Mouse (Mus musculus) midbrain, embryonic 16.5 days (tissue): ENCODE data around the gene Pacs1. TPM values are rescaled to one million over a fixed set of nuclear protein-coding genes. Genes with fewer than 3 reads are reported as not detected.

ENCODE experiments used
- ATAC-seq: fragments of 200-750 bp; cut with Nextera tagmentation; 2 replicates; pipeline ENCODE4 v1.8.0; 2017; ENCODE audit warnings: moderate TSS enrichment
- H3K27ac ChIP-seq: fragments of 300-500 bp; sonication (generic); 2 replicates; pipeline ENCODE4 v1.5.1; 2014; ENCODE audit warnings: mild to moderate bottlenecking, low read length, mixed read lengths
- H3K27me3 ChIP-seq: fragments of 300-500 bp; sonication (generic); 2 replicates; pipeline ENCODE4 v1.6.1; 2014; ENCODE audit warnings: low read depth, low read length, mixed read lengths; ENCODE audit not compliant: control insufficient read depth, insufficient read depth
- H3K36me3 ChIP-seq: fragments of 300-500 bp; sonication (generic); 2 replicates; pipeline ENCODE4 v1.6.1; 2014; ENCODE audit warnings: mild to moderate bottlenecking, low read length, moderate library complexity, mixed read lengths; ENCODE audit not compliant: control insufficient read depth, insufficient read depth
- H3K4me1 ChIP-seq: fragments of 300-500 bp; sonication (generic); 2 replicates; pipeline ENCODE4 v1.6.1; 2014; ENCODE audit warnings: mild to moderate bottlenecking, low read length, mixed read lengths; ENCODE audit not compliant: control insufficient read depth, insufficient read depth
- H3K4me2 ChIP-seq: fragments of 300-500 bp; sonication (generic); 2 replicates; pipeline ENCODE4 v1.6.1; 2014; ENCODE audit warnings: mild to moderate bottlenecking, low read length, mixed read lengths
- H3K4me3 ChIP-seq: fragments of 300-500 bp; sonication (generic); 2 replicates; pipeline ENCODE4 v1.5.1; 2014; ENCODE audit warnings: low read depth, mild to moderate bottlenecking, low read length, moderate library complexity, mixed read lengths
- H3K9ac ChIP-seq: fragments of 300-500 bp; sonication (generic); 2 replicates; pipeline ENCODE4 v1.6.1; 2014; ENCODE audit warnings: low read depth, low read length, mixed read lengths
- H3K9me3 ChIP-seq: fragments of 300-500 bp; sonication (generic); replicated peaks from 2 replicates; pipeline ENCODE4 v1.6.1; 2014; ENCODE audit warnings: mild to moderate bottlenecking, low read length, mixed read lengths; ENCODE audit not compliant: control insufficient read depth, poor library complexity, severe bottlenecking
- WGBS: fragments of 180-500 bp; shearing (Covaris S2); extraction: QIAGEN DNeasy Blood & Tissue Kit; methylation state at CpG from one replicate; pipeline ENCODE4 v1.1.7; 2014; 5-methylcytosine and 5-hydroxymethylcytosine counted together
- polyA plus RNA-seq: library from polyadenylated mRNA; unstranded; fragments of >200 nt; fragmentation: Nextera tagmentation; extraction: Ambion mirVana; gene quantifications from 2 replicates; pipeline ENCODE4 v1.2.1, GENCODE M21; 2015

The Pacs1 gene
- polyA plus RNA-seq, 1 experiment from 2014 or later, result 50.7 TPM

GRCm38 (mm10) chr19:5296630-5297029, 23.7 kb upstream of the Pacs1 start:
- H3K4me2 ChIP-seq, result no peak overlapping the region
- peaks cover 9% of the 10 kb centered on the region for H3K36me3 ChIP-seq
- WGBS, result 86% methylated on average over 5 of the region's 5 CpGs
- no peaks in the 10 kb centered on the region for H3K9me3 ChIP-seq
- no peaks in the 10 kb centered on the region for H3K27me3 ChIP-seq
- no peak overlapping the region; the same call in 1 of the 2 replicates for H3K9ac ChIP-seq
- ATAC-seq, result no peak
- peaks cover 48% of the 10 kb centered on the region for H3K4me1 ChIP-seq
- no peak overlapping the region for H3K27ac ChIP-seq
- no peak overlapping the region for H3K4me3 ChIP-seq

- 5% methylated on average over 13 of the region's 13 CpGs for WGBS
- peak overlapping the region; percentile 63 for H3K9ac ChIP-seq
- H3K4me2 ChIP-seq, result peak overlapping the region; percentile 62
Measured at GRCm38 (mm10) chr19:5295736-5296075, 22.8 kb upstream of the Pacs1 start.

GRCm38 (mm10) chr19:5294972-5295735, 22.2 kb upstream of the Pacs1 start, which contains the start of gene Sf3b2:
Gene Sf3b2, minus strand, starts transcription at chr19:5295455.
- Histone ChIP-seq H3K9me3 (no peaks in the 10 kb centered on the region), H3K27ac (peak within 1 kb of the TSS; percentile 88), H3K9ac (peak within 1 kb of the TSS; percentile 90), H3K4me1 (peaks cover 43% of the 10 kb centered on the region), H3K27me3 (no peaks in the 10 kb centered on the region), H3K4me2 (peak within 1 kb of the TSS; percentile 90), H3K36me3 (peaks cover 17% of the 10 kb centered on the region), H3K4me3 (peak within 1 kb of the TSS; percentile 92)
- ATAC-seq, result peak; percentile 95
- under 1% methylated on average over 45 of the region's 46 CpGs for WGBS

More at GRCm38 (mm10) chr19:5295736-5296075, 22.8 kb upstream of the Pacs1 start:
- Histone ChIP-seq H3K4me1 (peaks cover 47% of the 10 kb centered on the region), H3K27ac (peak overlapping the region; percentile 83), H3K9me3 (no peaks in the 10 kb centered on the region), H3K27me3 (no peaks in the 10 kb centered on the region), H3K4me3 (peak overlapping the region; percentile 92), H3K36me3 (peaks cover 13% of the 10 kb centered on the region)
- ATAC-seq, result peak; percentile 26

- H3K27ac ChIP-seq, result no peak overlapping the region
- 91% methylated on average over 8 of the region's 8 CpGs for WGBS
- H3K4me1 ChIP-seq, result peaks cover 5% of the 10 kb centered on the region; the same call in 1 of the 2 replicates
- no peak overlapping the region for H3K4me2 ChIP-seq
- H3K9ac ChIP-seq, result no peak overlapping the region
- H3K27me3 ChIP-seq, result no peaks in the 10 kb centered on the region
- H3K36me3 ChIP-seq, result peaks cover 36% of the 10 kb centered on the region
- no peak for ATAC-seq
- no peaks in the 10 kb centered on the region for H3K9me3 ChIP-seq
- no peak overlapping the region for H3K4me3 ChIP-seq
Measured at GRCm38 (mm10) chr19:5278381-5278780, 5.5 kb upstream of the Pacs1 start.

GRCm38 (mm10) chr19:5277140-5277539, 4.2 kb upstream of the Pacs1 start:
- peaks cover 5% of the 10 kb centered on the region; the same call in 1 of the 2 replicates for H3K4me1 ChIP-seq
- no peaks in the 10 kb centered on the region for H3K27me3 ChIP-seq
- H3K9me3 ChIP-seq, result no peaks in the 10 kb centered on the region
- no peak overlapping the region for H3K9ac ChIP-seq
- H3K36me3 ChIP-seq, result peaks cover 36% of the 10 kb centered on the region
- no peak overlapping the region for H3K4me3 ChIP-seq
- WGBS, result 85% methylated on average over 3 of the region's 3 CpGs
- ATAC-seq, result no peak
- no peak overlapping the region for H3K27ac ChIP-seq
- H3K4me2 ChIP-seq, result no peak overlapping the region

GRCm38 (mm10) chr19:5276531-5276930, 3.6 kb upstream of the Pacs1 start:
- Histone ChIP-seq H3K4me1 (peaks cover 9% of the 10 kb centered on the region), H3K4me3 (no peak overlapping the region), H3K9me3 (no peaks in the 10 kb centered on the region), H3K4me2 (no peak overlapping the region), H3K27me3 (no peaks in the 10 kb centered on the region), H3K27ac (no peak overlapping the region), H3K36me3 (peaks cover 36% of the 10 kb centered on the region), H3K9ac (no peak overlapping the region)
- ATAC-seq, result no peak
- 89% methylated on average over 2 of the region's 2 CpGs for WGBS

GRCm38 (mm10) chr19:5275736-5276135, 2.8 kb upstream of the Pacs1 start:
- Histone ChIP-seq H3K36me3 (peaks cover 33% of the 10 kb centered on the region), H3K27me3 (no peaks in the 10 kb centered on the region), H3K27ac (no peak overlapping the region), H3K4me1 (peaks cover 16% of the 10 kb centered on the region), H3K9ac (no peak overlapping the region), H3K9me3 (no peaks in the 10 kb centered on the region), H3K4me3 (no peak overlapping the region), H3K4me2 (no peak overlapping the region)
- ATAC-seq, result no peak
- WGBS, result 96% methylated on average over 5 of the region's 5 CpGs

GRCm38 (mm10) chr19:5274641-5275040, 1.7 kb upstream of the Pacs1 start:
- H3K36me3 ChIP-seq, result peaks cover 30% of the 10 kb centered on the region
- no peak overlapping the region for H3K27ac ChIP-seq
- no peak overlapping the region for H3K9ac ChIP-seq
- no peaks in the 10 kb centered on the region for H3K27me3 ChIP-seq
- 94% methylated on average over 13 of the region's 13 CpGs for WGBS
- no peak overlapping the region for H3K4me2 ChIP-seq
- H3K4me3 ChIP-seq, result no peak overlapping the region
- no peak for ATAC-seq
- peaks cover 26% of the 10 kb centered on the region for H3K4me1 ChIP-seq
- no peaks in the 10 kb centered on the region for H3K9me3 ChIP-seq

- WGBS, result 81% methylated on average over 4 of the region's 4 CpGs
- H3K4me2 ChIP-seq, result peak overlapping the region; percentile 84; the same call in 1 of the 2 replicates
- H3K9ac ChIP-seq, result no peak overlapping the region
- no peak for ATAC-seq
- peaks cover 29% of the 10 kb centered on the region for H3K4me1 ChIP-seq
- H3K4me3 ChIP-seq, result no peak overlapping the region
- peak overlapping the region; percentile 93 for H3K27ac ChIP-seq
- H3K9me3 ChIP-seq, result no peaks in the 10 kb centered on the region
- H3K36me3 ChIP-seq, result peaks cover 24% of the 10 kb centered on the region
- no peaks in the 10 kb centered on the region for H3K27me3 ChIP-seq
Measured at GRCm38 (mm10) chr19:5273916-5274315, 997 bp upstream of the Pacs1 start.
